ENCODE assay signal across 8 mouse cellular contexts in the genomic region with DNA sequence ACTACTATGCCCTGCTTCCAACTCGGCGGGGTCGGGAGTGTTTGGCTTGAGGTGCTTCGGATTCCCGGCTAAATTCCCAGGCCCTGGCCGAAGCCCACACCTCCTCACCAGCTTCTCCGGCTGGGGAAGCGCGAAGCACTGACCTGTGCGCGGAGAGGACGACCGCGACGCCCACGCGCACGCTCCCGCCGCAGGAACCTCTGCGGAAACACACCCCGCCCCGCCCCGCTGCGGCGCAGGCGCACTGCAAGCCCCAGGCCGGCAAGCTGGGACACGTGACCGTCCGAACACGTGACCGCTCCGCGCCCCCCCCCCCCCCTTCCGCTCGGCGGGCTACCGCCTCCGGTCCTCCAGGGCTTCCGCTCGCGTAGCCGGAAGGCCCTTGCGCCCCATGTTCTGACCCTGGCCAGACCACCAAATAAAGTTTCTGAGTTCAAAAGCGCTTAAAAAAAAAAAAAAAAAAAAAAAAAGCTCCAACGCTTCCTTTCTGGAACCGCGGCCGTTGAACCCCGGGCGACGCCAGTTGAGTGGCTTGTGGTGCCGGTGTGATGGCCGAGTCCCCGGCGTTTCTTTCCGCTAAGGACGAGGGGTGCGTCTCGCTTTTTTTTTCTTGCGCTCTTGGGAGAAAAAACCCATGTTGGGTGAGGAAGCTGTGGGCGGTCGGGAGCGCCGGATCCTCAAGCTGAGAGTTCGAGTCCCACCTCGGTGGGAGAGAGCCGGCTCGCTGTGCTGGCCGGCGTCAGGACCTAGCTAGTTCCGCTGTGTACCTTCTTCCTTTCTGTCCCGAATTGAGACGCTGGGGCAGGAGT. TPM values are rescaled to one million over a fixed set of nuclear protein-coding genes. Genes with fewer than 3 reads are reported as not detected.
DNase-seq lines count a peak whose midpoint lies in the region; ATAC-seq lines count a peak whose summit lies in the region.

Rmnd1 (minus strand) TSS at position 266 of the 809 bp plus-strand sequence.
Armt1 (plus strand) TSS at position 345 of the 809 bp plus-strand sequence.

- ATAC-seq in common myeloid progenitor, adult 5-6 weeks (replicated peaks; ENCODE audit: low read depth, poor library complexity, severe bottlenecking) = peak; percentile 79

- peaks cover 52% of the 10 kb centered on the region for H3K36me3 ChIP-seq in megakaryocyte, embryonic 14.5 days (replicated peaks; ENCODE audit: low read length)

- peaks cover 73% of the 10 kb centered on the region for H3K4me1 ChIP-seq in megakaryocyte, embryonic 14.5 days

- no peaks in the 10 kb centered on the region for H3K27me3 ChIP-seq in megakaryocyte, embryonic 14.5 days (replicated peaks)

- H3K4me3 ChIP-seq in megakaryocyte, embryonic 14.5 days (replicated peaks) = peak within 1 kb of the TSS; percentile 95

- DNase-seq in ZHBTc4 (ENCODE audit: low read depth, low spot score) = peak; percentile 99
- DNase-seq in gastrocnemius, adult 8-10 months (ENCODE audit: low spot score in 2 of 2) = peak; percentile 80 to 89
- DNase-seq in hindlimb bud, embryonic 11.5 days (ENCODE audit: extremely low spot score, low read depth, low spot score) = peak; percentile 75
- DNase-seq in left cerebral cortex, adult 8-10 months (ENCODE audit: low spot score in 2 of 2) = peak; percentile 93 to 95
- DNase-seq in right cerebral cortex, postnatal 10 days (ENCODE audit: low spot score in 2 of 2) = peak; percentile 96 to 97
- peak; percentile 97 for DNase-seq in urinary bladder, postnatal 25 days (ENCODE audit: low spot score)

- H3K9me3 ChIP-seq in megakaryocyte, embryonic 14.5 days = no peaks in the 10 kb centered on the region

RNA-seq across cellular contexts. Expression of gene Rmnd1, which starts in this region (rescaled TPM):
- 34.6 and 41.6 TPM in 2 replicates for total RNA-seq in common myeloid progenitor, adult 5-6 weeks (2017)
- total RNA-seq in gastrocnemius, adult 8-10 months (2022) = 10 to 100 TPM; 26.1 to 35.1 (median 30.8) TPM
- total RNA-seq in left cerebral cortex, adult 8-10 months (2022) = 10 to 100 TPM; 32.3 to 39.3 (median 38.0) TPM
- 2.3 TPM in 1 of 2 replicates, not detected in the other for polyA plus RNA-seq in megakaryocyte, embryonic 14.5 days (2012; ENCODE audit: insufficient read depth, low replicate concordance)

RNA-seq across cellular contexts. Expression of gene Armt1, which starts in this region (rescaled TPM):
- 25.6 and 28.2 TPM in 2 replicates for total RNA-seq in common myeloid progenitor, adult 5-6 weeks (2017)
- total RNA-seq in gastrocnemius, adult 8-10 months (2022) = 10 to 100 TPM; 14.1 to 16.1 (median 15.7) TPM
- 10 to 100 TPM; 21.3 to 24.1 (median 22.7) TPM for total RNA-seq in left cerebral cortex, adult 8-10 months (2022)
- polyA plus RNA-seq in megakaryocyte, embryonic 14.5 days (2012; ENCODE audit: insufficient read depth, low replicate concordance) = 5.2 TPM in 1 of 2 replicates, not detected in the other

Comparison
In these comparisons a context has a peak if more than half of its experiments do, and no peak if none do; other contexts are left out.
1. Peak in every context shown above with its lines: DNase-seq, ATAC-seq and H3K4me3 ChIP-seq.